Mouse (Mus musculus) liver, adult 2 months (tissue): ENCODE measurements around the gene Spata31d1d. TPM values are rescaled to one million over a fixed set of nuclear protein-coding genes. Genes with fewer than 3 reads are reported as not detected.

Source experiments
- DNase-seq: peaks from one replicate; pipeline ENCODE4 v3.0.0-alpha.2; 2011; ENCODE audit warnings: low read depth, low spot score; ENCODE audit errors: extremely low read depth
- H3K27ac ChIP-seq: fragments of 200-500 bp; replicated peaks from 2 replicates; pipeline ENCODE4 v1.5.1; 2012; ENCODE audit warnings: low read depth, mild to moderate bottlenecking, control low read depth, inconsistent platforms, low read length; ENCODE audit not compliant: insufficient read depth
- H3K27me3 ChIP-seq: fragments of 200-500 bp; 2 replicates; pipeline ENCODE4 v1.6.1; 2012; ENCODE audit warnings: mild to moderate bottlenecking, moderate library complexity, low read length, inconsistent platforms; ENCODE audit not compliant: control insufficient read depth, insufficient read depth
- H3K36me3 ChIP-seq: fragments of 200-500 bp; 2 replicates; pipeline ENCODE4 v1.6.1; 2012; ENCODE audit warnings: low read length, inconsistent platforms; ENCODE audit not compliant: control insufficient read depth, insufficient read depth
- H3K4me1 ChIP-seq: fragments of 200-500 bp; 2 replicates; pipeline ENCODE4 v1.6.1; 2011; ENCODE audit warnings: low read length; ENCODE audit not compliant: control insufficient read depth, insufficient read depth
- H3K4me3 ChIP-seq: fragments of 200-500 bp; 2 replicates; pipeline ENCODE4 v1.5.1; 2011; ENCODE audit warnings: low read depth, mild to moderate bottlenecking, control low read depth, low read length, moderate library complexity; ENCODE audit not compliant: insufficient read depth
- H3K79me2 ChIP-seq: fragments of 200-500 bp; 2 replicates; pipeline ENCODE4 v1.6.1; 2012; ENCODE audit warnings: inconsistent platforms, mild to moderate bottlenecking, low read length, moderate library complexity; ENCODE audit not compliant: control insufficient read depth, insufficient read depth
- H3K9ac ChIP-seq: fragments of 200-500 bp; 2 replicates; pipeline ENCODE4 v1.6.1; 2012; ENCODE audit warnings: low read depth, mild to moderate bottlenecking, control low read depth, inconsistent platforms, low read length
- CTCF ChIP-seq: fragments of 200-500 bp; IDR thresholded peaks from 2 replicates; pipeline ENCODE4 v1.5.1; 2011; ENCODE audit warnings: low read depth, low read length, control low read depth
- POLR2A ChIP-seq: fragments of 200-500 bp; IDR thresholded peaks from 2 replicates; pipeline ENCODE4 v1.6.1; 2011; ENCODE audit warnings: low read length, control low read depth; ENCODE audit not compliant: insufficient read depth; ENCODE audit errors: extremely low read depth
- WGBS: fragments of 180-500 bp; shearing (Covaris S2); methylation state at CpG from one replicate; pipeline ENCODE4 v1.1.7; 2018; 5-methylcytosine and 5-hydroxymethylcytosine counted together
- polyA plus RNA-seq: library from polyadenylated mRNA; depleted of rRNA; stranded (reverse); fragments of >200 nt; gene quantifications from 2 replicates; pipeline ENCODE4 v1.2.3, GENCODE M21; 2012
- total RNA-seq: library from RNA; depleted of rRNA; stranded (reverse); fragments of >200 nt; gene quantifications from 2 replicates; pipeline ENCODE4 v1.2.3, GENCODE M21; 2014

Spata31d1d gene
- total and polyA plus RNA-seq, 2 experiments, result not detected

- no peak within 1 kb of the TSS for H3K4me3 ChIP-seq
- DNase-seq, result no peak
- TF ChIP-seq POLR2A (no peak), CTCF (no peak)
- no peaks in the 10 kb centered on the region for H3K79me2 ChIP-seq
- no peaks in the 10 kb centered on the region for H3K27me3 ChIP-seq
- WGBS, result 91% methylated on average over 3 of the region's 3 CpGs
- no peaks in the 10 kb centered on the region for H3K4me1 ChIP-seq
- no peak within 1 kb of the TSS for H3K27ac ChIP-seq
- no peaks in the 10 kb centered on the region for H3K36me3 ChIP-seq
- no peak within 1 kb of the TSS for H3K9ac ChIP-seq
These were observed 37.5 kb downstream of the Spata31d1d start, which contains the start of gene 4921517D22Rik for GRCm38 (mm10) chr13:59694008-59694407. 4921517D22Rik (minus strand) TSS chr13:59694108.

DNA sequence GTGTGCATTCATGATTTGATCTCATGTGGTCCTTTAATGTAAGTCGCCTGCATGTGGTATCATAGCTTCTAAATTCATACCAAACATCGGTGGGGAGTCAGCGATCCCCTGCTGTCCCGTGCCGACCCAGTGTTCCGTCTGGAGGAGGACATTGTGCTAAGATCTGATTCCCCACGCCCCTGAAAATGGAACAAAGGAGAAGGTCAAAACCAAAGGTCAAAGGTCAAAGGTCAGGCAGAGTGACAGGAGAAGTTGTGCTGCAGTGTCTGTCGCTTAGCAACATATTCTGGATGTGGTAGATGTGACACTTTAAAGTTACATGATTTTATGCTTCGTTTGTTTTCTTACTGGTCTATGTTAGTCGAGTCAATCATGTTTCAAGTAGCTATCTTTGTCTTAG is 40.1 kb downstream of the Spata31d1d start:
- Histone ChIP-seq H3K36me3 (no peaks in the 10 kb centered on the region), H3K27me3 (no peaks in the 10 kb centered on the region), H3K9ac (no peak overlapping the region), H3K4me1 (no peaks in the 10 kb centered on the region), H3K27ac (no peak overlapping the region), H3K4me3 (no peak overlapping the region), H3K79me2 (no peaks in the 10 kb centered on the region)
- no peak for DNase-seq
- TF ChIP-seq POLR2A (no peak), CTCF (no peak)
- WGBS, result 78% methylated on average over 10 of the region's 10 CpGs

GRCm38 (mm10) chr13:59690576-59690975 is 41.0 kb downstream of the Spata31d1d start:
- DNase-seq, result no peak
- Histone ChIP-seq H3K9ac (no peak overlapping the region), H3K27ac (no peak overlapping the region), H3K4me1 (no peaks in the 10 kb centered on the region), H3K36me3 (no peaks in the 10 kb centered on the region), H3K4me3 (no peak overlapping the region), H3K27me3 (no peaks in the 10 kb centered on the region), H3K79me2 (no peaks in the 10 kb centered on the region)
- TF ChIP-seq CTCF (no peak), POLR2A (no peak)
- WGBS, result 86% methylated on average over 7 of the region's 7 CpGs

GRCm38 (mm10) chr13:59689843-59690242 is 41.7 kb downstream of the Spata31d1d start:
- H3K27me3 ChIP-seq, result no peaks in the 10 kb centered on the region
- H3K79me2 ChIP-seq, result no peaks in the 10 kb centered on the region
- no peak overlapping the region for H3K4me3 ChIP-seq
- H3K9ac ChIP-seq, result no peak overlapping the region
- TF ChIP-seq POLR2A (no peak), CTCF (no peak)
- 97% methylated on average over 3 of the region's 3 CpGs for WGBS
- H3K27ac ChIP-seq, result no peak overlapping the region
- DNase-seq, result no peak
- no peaks in the 10 kb centered on the region for H3K36me3 ChIP-seq
- H3K4me1 ChIP-seq, result no peaks in the 10 kb centered on the region

- no peak overlapping the region for H3K27ac ChIP-seq
- H3K4me1 ChIP-seq, result no peaks in the 10 kb centered on the region
- no peaks in the 10 kb centered on the region for H3K36me3 ChIP-seq
- no peak overlapping the region for H3K9ac ChIP-seq
- DNase-seq, result no peak
- TF ChIP-seq POLR2A (no peak), CTCF (no peak)
- 90% methylated on average over 9 of the region's 9 CpGs for WGBS
- H3K27me3 ChIP-seq, result no peaks in the 10 kb centered on the region
- H3K4me3 ChIP-seq, result no peak overlapping the region
- no peaks in the 10 kb centered on the region for H3K79me2 ChIP-seq
These were observed 42.2 kb downstream of the Spata31d1d start for GRCm38 (mm10) chr13:59689313-59689712.

DNA sequence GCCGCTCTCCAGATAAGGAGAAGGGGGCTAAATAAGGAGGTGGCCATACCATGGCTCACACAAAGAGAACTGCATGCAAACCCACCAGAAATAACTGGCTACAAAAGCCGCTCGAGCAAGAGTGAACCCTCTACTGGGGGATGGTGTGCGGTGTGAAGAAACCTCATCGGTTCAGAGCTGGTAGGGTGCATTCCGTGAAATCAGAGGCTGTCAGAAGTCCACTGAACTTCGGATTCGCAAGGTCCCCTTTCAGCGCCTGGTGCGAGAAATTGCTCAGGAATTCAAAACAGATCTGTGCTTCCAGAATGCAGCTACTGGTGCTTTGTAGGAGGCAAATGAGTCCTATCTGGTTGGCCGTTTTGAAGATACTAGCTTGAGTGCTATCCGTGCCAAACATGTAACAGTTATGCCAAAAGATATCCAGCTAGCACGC is 43.2 kb downstream of the Spata31d1d start:
- Histone ChIP-seq H3K4me3 (no peak overlapping the region), H3K27me3 (no peaks in the 10 kb centered on the region), H3K9ac (no peak overlapping the region), H3K27ac (no peak overlapping the region), H3K4me1 (no peaks in the 10 kb centered on the region), H3K79me2 (no peaks in the 10 kb centered on the region), H3K36me3 (no peaks in the 10 kb centered on the region)
- WGBS, result 69% methylated on average over 13 of the region's 13 CpGs
- DNase-seq, result no peak
- TF ChIP-seq CTCF, result no peak
- TF ChIP-seq POLR2A, result no peak
